Comparison of ENCODE assay signal across 9 mouse cellular contexts in the genomic region with DNA sequence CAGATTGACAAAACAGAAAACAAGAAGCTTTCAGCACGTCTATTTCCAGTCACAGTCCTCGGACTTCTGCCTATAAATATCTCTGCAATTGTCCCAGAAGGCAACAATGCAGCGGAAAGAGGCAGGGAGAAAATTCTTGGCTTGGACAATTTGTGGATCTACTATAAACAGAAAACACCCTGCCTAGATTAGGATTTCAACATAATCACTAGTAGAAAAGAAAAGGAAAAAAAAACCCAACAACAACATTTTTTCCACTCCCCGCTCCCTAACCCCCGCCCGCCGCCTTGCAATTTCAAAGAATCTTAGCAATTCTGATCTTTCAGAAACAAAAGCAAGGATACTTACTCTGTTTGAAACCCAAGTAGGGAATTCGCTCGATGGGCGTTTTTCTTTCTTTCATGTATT.
DNase-seq lines count a peak whose midpoint lies in the region; ATAC-seq lines count a peak whose summit lies in the region.
"Had no signal": no experiment of that assay in that cellular context is flagged by ENCODE, and none has a peak within 500 bp of the region (broad histone marks: within the 10 kb centered on the region; RNA-seq: fewer than 3 reads in every experiment).

No protein-coding gene starts in this region.

- H3K36me3 ChIP-seq in liver, embryonic 16.5 days (ENCODE audit: control insufficient read depth, insufficient read depth), result no peaks in the 10 kb centered on the region
- H3K36me3 ChIP-seq in liver, embryonic 11.5 days (ENCODE audit: control insufficient read depth, insufficient read depth, low read length), result no peaks in the 10 kb centered on the region
- peaks cover 41% of the 10 kb centered on the region for H3K36me3 ChIP-seq in intestine, embryonic 14.5 days (ENCODE audit: control insufficient read depth, insufficient read depth, low read length)

- H3K4me3 ChIP-seq in liver, embryonic 16.5 days (ENCODE audit: low read depth, low read length), result no peak overlapping the region
- no peak overlapping the region for H3K4me3 ChIP-seq in liver, embryonic 11.5 days (ENCODE audit: low read depth, low read length)
- no peak overlapping the region for H3K4me3 ChIP-seq in intestine, embryonic 14.5 days (ENCODE audit: low read depth, low read length)

- no peak for DNase-seq in liver, embryonic 11.5 days (ENCODE audit: low spot score)
- peak; percentile 79 to 91 for DNase-seq in heart, adult 18-20 months
- DNase-seq in intestine, embryonic 14.5 days (ENCODE audit: low spot score), result no peak
- DNase-seq in lung, postnatal 25 days (ENCODE audit: low spot score), result peak; percentile 68
- DNase-seq in left cerebral cortex, adult 9 months (ENCODE audit: low spot score in 2 of 2), result no peak
- no peak for DNase-seq in frontal cortex, postnatal 14 days (ENCODE audit: low spot score in 2 of 2)
- no peak for DNase-seq in natural killer cell, adult 2 months (ENCODE audit: low spot score in 2 of 2)
- DNase-seq: thymus, postnatal 25 days had no signal

- no peaks in the 10 kb centered on the region for H3K9me3 ChIP-seq in liver, embryonic 16.5 days (replicated peaks; ENCODE audit: control insufficient read depth, low read length)
- no peaks in the 10 kb centered on the region for H3K9me3 ChIP-seq in liver, embryonic 11.5 days (ENCODE audit: control insufficient read depth, low read length)
- H3K9me3 ChIP-seq in intestine, embryonic 14.5 days (ENCODE audit: control insufficient read depth, low read length), result no peaks in the 10 kb centered on the region

- H3K9ac ChIP-seq in liver, embryonic 16.5 days (ENCODE audit: low read depth, low read length), result no peak overlapping the region
- H3K9ac ChIP-seq in liver, embryonic 11.5 days (ENCODE audit: low read depth, low read length), result no peak overlapping the region
- H3K9ac ChIP-seq in intestine, embryonic 14.5 days (ENCODE audit: low read length), result no peak overlapping the region

- H3K4me2 ChIP-seq in liver, embryonic 16.5 days (ENCODE audit: low read depth, low read length), result no peak overlapping the region
- no peak overlapping the region for H3K4me2 ChIP-seq in liver, embryonic 11.5 days
- no peak overlapping the region for H3K4me2 ChIP-seq in intestine, embryonic 14.5 days (ENCODE audit: low read length)

- no peaks in the 10 kb centered on the region for H3K27me3 ChIP-seq in liver, embryonic 16.5 days (ENCODE audit: control insufficient read depth, insufficient read depth, low read depth, low read length)
- no peaks in the 10 kb centered on the region for H3K27me3 ChIP-seq in liver, embryonic 11.5 days (replicated peaks; ENCODE audit: control insufficient read depth, insufficient read depth, low read length)
- no peaks in the 10 kb centered on the region for H3K27me3 ChIP-seq in intestine, embryonic 14.5 days (replicated peaks; ENCODE audit: control insufficient read depth, insufficient read depth, low read length)

- H3K4me1 ChIP-seq in liver, embryonic 16.5 days (ENCODE audit: control insufficient read depth, low read depth, low read length), result peaks cover 20% of the 10 kb centered on the region
- peaks cover 10% of the 10 kb centered on the region for H3K4me1 ChIP-seq in liver, embryonic 11.5 days (replicated peaks; ENCODE audit: control insufficient read depth, insufficient read depth, low read length)
- 0 out of 2 replicates have a peak, but pooled peaks cover 12% of the 10 kb centered on the region for H3K4me1 ChIP-seq in intestine, embryonic 14.5 days (replicated peaks; ENCODE audit: control insufficient read depth, insufficient read depth, low read length)

- peak overlapping the region; percentile 16 for H3K27ac ChIP-seq in liver, embryonic 16.5 days (ENCODE audit: low read length)
- H3K27ac ChIP-seq in liver, embryonic 11.5 days (ENCODE audit: low read depth, low read length), result no peak overlapping the region
- peak overlapping the region; percentile 9; the same call in 1 of the 2 replicates for H3K27ac ChIP-seq in intestine, embryonic 14.5 days (ENCODE audit: low read depth)

- WGBS in liver, embryonic 16.5 days (ENCODE audit: insufficient replicate concordance), result 67% methylated on average over 10 of the region's 10 CpGs
- WGBS in liver, embryonic 11.5 days, result 76% methylated on average over 10 of the region's 10 CpGs
- 77% methylated on average over 10 of the region's 10 CpGs for WGBS in intestine, embryonic 14.5 days

- ATAC-seq in liver, embryonic 16.5 days (ENCODE audit: low read depth), result no peak
- ATAC-seq in liver, embryonic 11.5 days (replicated peaks; ENCODE audit: low FRiP score), result no peak
- no peak for ATAC-seq in intestine, embryonic 14.5 days (replicated peaks; ENCODE audit: low FRiP score, low TSS enrichment, low read depth)

Comparison
In these comparisons a context has a peak if more than half of its experiments do, and no peak if none do; other contexts are left out.
1. DNase-seq: peak in heart, adult 18-20 months (2 of 2) and lung, postnatal 25 days (single experiment); none in liver, embryonic 11.5 days (single experiment), intestine, embryonic 14.5 days (single experiment), left cerebral cortex, adult 9 months (0 of 2), frontal cortex, postnatal 14 days (0 of 2) and natural killer cell, adult 2 months (0 of 2).